Mouse (Mus musculus): Measurements from ENCODE around the gene Olfr1084. TPM values are rescaled to one million over a fixed set of nuclear protein-coding genes. Genes with fewer than 3 reads are reported as not detected.
"Not testable (repeated sequence)": the region's sequence is repeated elsewhere in the genome, so short reads cannot be mapped to it uniquely, and the experiment has no call there.

Gene Olfr1084
- polyA plus RNA-seq (2014; fragmentation: Nextera tagmentation; extraction: Ambion mirVana): not detected in 2 replicates

DNA sequence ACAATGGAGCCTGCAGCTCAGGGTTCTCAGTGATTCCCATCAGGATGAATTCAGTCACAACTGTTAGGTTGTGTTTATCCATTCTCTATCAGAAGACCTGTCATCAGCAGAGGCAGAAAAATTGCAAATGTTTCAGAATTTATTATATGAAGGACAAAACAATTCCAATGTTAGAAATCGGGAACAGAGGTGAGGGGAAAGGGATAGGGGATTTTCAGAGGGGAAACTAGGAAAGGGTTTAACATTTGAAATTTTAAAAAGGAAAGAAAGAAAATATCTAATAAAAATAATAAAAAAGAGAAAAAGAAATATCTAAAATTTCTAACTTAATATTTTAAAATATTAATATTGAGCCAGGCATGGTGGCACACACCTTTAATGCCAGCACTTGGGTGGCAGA lies at the start of gene Olfr1084:
Gene Olfr1084, minus strand, starts transcription at position 101 of the 400 bp plus-strand sequence.
- not testable (repeated sequence) for H3K36me3 ChIP-seq (ENCODE audit: control insufficient read depth, insufficient read depth, low read length); H3K9ac ChIP-seq (replicated peaks; ENCODE audit: low read length); H3K9me3 ChIP-seq (ENCODE audit: control insufficient read depth, low read length); ATAC-seq (ENCODE audit: low FRiP score, low TSS enrichment); H3K4me1 ChIP-seq (ENCODE audit: control insufficient read depth, insufficient read depth, low read length); H3K4me3 ChIP-seq (replicated peaks; ENCODE audit: low read depth, low read length); H3K4me2 ChIP-seq (ENCODE audit: low read length); DNase-seq; H3K27me3 ChIP-seq (ENCODE audit: control insufficient read depth, insufficient read depth, low read length); H3K27ac ChIP-seq (replicated peaks; ENCODE audit: low read depth, low read length)
- WGBS: 91% methylated on average over 1 of the region's 1 CpGs

DNA sequence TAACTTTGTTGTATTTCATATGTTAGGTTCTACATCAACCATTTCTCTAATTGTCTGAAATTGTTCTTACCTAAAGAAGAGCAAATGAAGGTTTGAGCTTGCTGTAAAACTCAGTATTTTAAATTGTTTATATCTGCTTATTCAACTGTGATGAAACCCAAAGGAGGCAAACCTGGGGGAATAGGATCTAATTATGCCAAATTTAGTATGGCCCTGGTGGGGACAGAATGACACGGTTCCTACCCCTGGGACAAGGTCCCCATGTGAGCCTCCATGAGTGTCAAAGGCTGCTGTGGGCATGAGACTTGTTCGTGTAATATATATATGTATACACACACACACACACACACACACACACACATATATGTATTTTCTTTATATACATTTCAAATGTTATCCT lies 40.5 kb upstream of the Olfr1084 start, which contains the start of gene Olfr1086:
Gene Olfr1086, minus strand, starts transcription at position 101 of the 400 bp plus-strand sequence.
- H3K9ac ChIP-seq (replicated peaks; ENCODE audit: low read length): no peak within 1 kb of the TSS
- H3K4me2 ChIP-seq (ENCODE audit: low read length): no peak within 1 kb of the TSS
- H3K27ac ChIP-seq (replicated peaks; ENCODE audit: low read depth, low read length): no peak within 1 kb of the TSS
- DNase-seq: no peak
- H3K27me3 ChIP-seq (ENCODE audit: control insufficient read depth, insufficient read depth, low read length): no peaks in the 10 kb centered on the region
- 72% methylated on average over 2 of the region's 2 CpGs for WGBS
- no peaks in the 10 kb centered on the region for H3K4me1 ChIP-seq (ENCODE audit: control insufficient read depth, insufficient read depth, low read length)
- no peaks in the 10 kb centered on the region for H3K36me3 ChIP-seq (ENCODE audit: control insufficient read depth, insufficient read depth, low read length)
- no peak within 1 kb of the TSS for H3K4me3 ChIP-seq (replicated peaks; ENCODE audit: low read depth, low read length)
- H3K9me3 ChIP-seq (ENCODE audit: control insufficient read depth, low read length): no peaks in the 10 kb centered on the region
- ATAC-seq (ENCODE audit: low FRiP score, low TSS enrichment): no peak

DNA sequence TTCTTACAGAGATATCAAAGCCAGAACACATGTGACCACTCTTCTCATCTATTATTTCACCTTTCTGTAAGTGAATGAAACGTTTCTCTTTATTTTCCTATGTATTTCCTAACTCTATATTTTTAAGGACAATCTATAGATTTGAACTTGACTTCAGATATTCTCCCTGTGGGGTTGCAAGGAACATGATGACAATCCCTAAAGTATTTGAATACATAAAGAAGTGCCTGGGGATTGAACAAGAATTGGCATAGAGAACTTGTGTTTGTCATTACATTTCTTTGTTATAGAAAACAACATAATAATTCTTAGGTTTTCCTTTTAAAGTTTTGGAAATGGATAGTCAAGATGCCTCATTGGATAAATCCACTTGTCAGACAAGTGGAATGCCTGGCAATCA lies 22.4 kb upstream of the Olfr1084 start, which contains the start of gene Olfr1085:
Gene Olfr1085, minus strand, starts transcription at position 101 of the 400 bp plus-strand sequence.
- H3K4me3 ChIP-seq (replicated peaks; ENCODE audit: low read depth, low read length): no peak within 1 kb of the TSS
- ATAC-seq (ENCODE audit: low FRiP score, low TSS enrichment): no peak
- H3K27ac ChIP-seq (replicated peaks; ENCODE audit: low read depth, low read length): no peak within 1 kb of the TSS
- no peak within 1 kb of the TSS for H3K9ac ChIP-seq (replicated peaks; ENCODE audit: low read length)
- H3K4me1 ChIP-seq (ENCODE audit: control insufficient read depth, insufficient read depth, low read length): no peaks in the 10 kb centered on the region
- no peaks in the 10 kb centered on the region for H3K36me3 ChIP-seq (ENCODE audit: control insufficient read depth, insufficient read depth, low read length)
- 28% methylated on average over 1 of the region's 1 CpGs for WGBS
- DNase-seq: no peak
- no peak within 1 kb of the TSS for H3K4me2 ChIP-seq (ENCODE audit: low read length)
- H3K27me3 ChIP-seq (ENCODE audit: control insufficient read depth, insufficient read depth, low read length): no peaks in the 10 kb centered on the region
- no peaks in the 10 kb centered on the region for H3K9me3 ChIP-seq (ENCODE audit: control insufficient read depth, low read length)

DNA sequence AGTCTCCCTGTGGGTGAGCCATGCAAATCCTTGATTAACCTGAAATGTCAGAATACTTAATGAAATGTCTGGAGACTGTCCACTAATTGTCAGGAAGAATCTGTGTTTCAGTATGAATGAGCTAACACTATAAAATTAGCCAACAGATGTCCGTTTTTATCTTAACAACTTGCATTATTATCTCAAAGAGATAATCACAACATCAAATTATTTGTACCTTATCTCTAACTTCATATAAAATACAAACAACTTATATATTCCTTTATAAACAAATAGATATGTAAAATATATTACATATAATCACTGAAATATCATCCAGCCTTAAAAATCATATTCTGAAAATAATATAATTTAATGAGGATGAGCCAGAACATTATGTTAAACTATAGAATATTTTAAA lies 40.7 kb downstream of the Olfr1084 start, which contains the start of gene Olfr1082:
Gene Olfr1082, minus strand, starts transcription at position 101 of the 400 bp plus-strand sequence.
- H3K4me3 ChIP-seq (replicated peaks; ENCODE audit: low read depth, low read length); H3K4me2 ChIP-seq (ENCODE audit: low read length); H3K9ac ChIP-seq (replicated peaks; ENCODE audit: low read length); H3K9me3 ChIP-seq (ENCODE audit: control insufficient read depth, low read length); H3K27me3 ChIP-seq (ENCODE audit: control insufficient read depth, insufficient read depth, low read length); ATAC-seq (ENCODE audit: low FRiP score, low TSS enrichment); H3K4me1 ChIP-seq (ENCODE audit: control insufficient read depth, insufficient read depth, low read length); H3K27ac ChIP-seq (replicated peaks; ENCODE audit: low read depth, low read length); H3K36me3 ChIP-seq (ENCODE audit: control insufficient read depth, insufficient read depth, low read length); DNase-seq: not testable (repeated sequence)
- WGBS: 40% methylated on average over 1 of the region's 1 CpGs

Other genes with a start within 250 kb of the Olfr1084 start
- gene Olfr1061, start 225.7 kb downstream of the Olfr1084 start, polyA plus RNA-seq (2014; fragmentation: Nextera tagmentation; extraction: Ambion mirVana): not detected in 2 replicates
- not detected in 2 replicates for gene Olfr1062, start 213.0 kb downstream of the Olfr1084 start, polyA plus RNA-seq (2014; fragmentation: Nextera tagmentation; extraction: Ambion mirVana)
- not detected in 2 replicates for gene Olfr1065, start 189.1 kb downstream of the Olfr1084 start, polyA plus RNA-seq (2014; fragmentation: Nextera tagmentation; extraction: Ambion mirVana)
- gene Olfr1066, start 183.5 kb downstream of the Olfr1084 start, polyA plus RNA-seq (2014; fragmentation: Nextera tagmentation; extraction: Ambion mirVana): not detected in 2 replicates
- not detected in 2 replicates for gene Olfr228, start 152.3 kb downstream of the Olfr1084 start, polyA plus RNA-seq (2014; fragmentation: Nextera tagmentation; extraction: Ambion mirVana)
- not detected in 2 replicates for gene Olfr1076, start 131.3 kb downstream of the Olfr1084 start, polyA plus RNA-seq (2014; fragmentation: Nextera tagmentation; extraction: Ambion mirVana)
- gene Olfr1079, start 97.2 kb downstream of the Olfr1084 start, polyA plus RNA-seq (2014; fragmentation: Nextera tagmentation; extraction: Ambion mirVana): not detected in 2 replicates
- not detected in 2 replicates for gene Olfr1080, start 81.5 kb downstream of the Olfr1084 start, polyA plus RNA-seq (2014; fragmentation: Nextera tagmentation; extraction: Ambion mirVana)
- not detected in 2 replicates for gene Olfr1082, start 40.8 kb downstream of the Olfr1084 start, polyA plus RNA-seq (2014; fragmentation: Nextera tagmentation; extraction: Ambion mirVana)
- not detected in 2 replicates for gene Olfr1085, start 22.3 kb upstream of the Olfr1084 start, polyA plus RNA-seq (2014; fragmentation: Nextera tagmentation; extraction: Ambion mirVana)
- not detected in 2 replicates for gene Olfr1086, start 40.4 kb upstream of the Olfr1084 start, polyA plus RNA-seq (2014; fragmentation: Nextera tagmentation; extraction: Ambion mirVana)
- gene Olfr1087, start 58.7 kb upstream of the Olfr1084 start, polyA plus RNA-seq (2014; fragmentation: Nextera tagmentation; extraction: Ambion mirVana): not detected in 2 replicates
- not detected in 2 replicates for gene Olfr1089, start 94.0 kb upstream of the Olfr1084 start, polyA plus RNA-seq (2014; fragmentation: Nextera tagmentation; extraction: Ambion mirVana)
- gene Olfr1090, start 119.3 kb upstream of the Olfr1084 start, polyA plus RNA-seq (2014; fragmentation: Nextera tagmentation; extraction: Ambion mirVana): not detected in 2 replicates
- not detected in 2 replicates for gene Olfr1093, start 142.8 kb upstream of the Olfr1084 start, polyA plus RNA-seq (2014; fragmentation: Nextera tagmentation; extraction: Ambion mirVana)
- gene Olfr141, start 170.3 kb upstream of the Olfr1084 start, polyA plus RNA-seq (2014; fragmentation: Nextera tagmentation; extraction: Ambion mirVana): not detected in 2 replicates
- not detected in 2 replicates for gene Olfr1094, start 184.9 kb upstream of the Olfr1084 start, polyA plus RNA-seq (2014; fragmentation: Nextera tagmentation; extraction: Ambion mirVana)
- gene Olfr1095, start 212.0 kb upstream of the Olfr1084 start, polyA plus RNA-seq (2014; fragmentation: Nextera tagmentation; extraction: Ambion mirVana): not detected in 2 replicates
- gene Gm13723, start 235.1 kb upstream of the Olfr1084 start, polyA plus RNA-seq (2014; fragmentation: Nextera tagmentation; extraction: Ambion mirVana): not detected in 2 replicates

All from midbrain, embryonic 14.5 days (tissue).